Mouse (Mus musculus): Measurements from ENCODE around the gene Tm9sf1. TPM values are rescaled to one million over a fixed set of nuclear protein-coding genes. Genes with fewer than 3 reads are reported as not detected.

Gene Tm9sf1
- polyA plus RNA-seq (2012; ENCODE audit: low replicate concordance), result 20.7 and 31.5 TPM in 2 replicates

DNA sequence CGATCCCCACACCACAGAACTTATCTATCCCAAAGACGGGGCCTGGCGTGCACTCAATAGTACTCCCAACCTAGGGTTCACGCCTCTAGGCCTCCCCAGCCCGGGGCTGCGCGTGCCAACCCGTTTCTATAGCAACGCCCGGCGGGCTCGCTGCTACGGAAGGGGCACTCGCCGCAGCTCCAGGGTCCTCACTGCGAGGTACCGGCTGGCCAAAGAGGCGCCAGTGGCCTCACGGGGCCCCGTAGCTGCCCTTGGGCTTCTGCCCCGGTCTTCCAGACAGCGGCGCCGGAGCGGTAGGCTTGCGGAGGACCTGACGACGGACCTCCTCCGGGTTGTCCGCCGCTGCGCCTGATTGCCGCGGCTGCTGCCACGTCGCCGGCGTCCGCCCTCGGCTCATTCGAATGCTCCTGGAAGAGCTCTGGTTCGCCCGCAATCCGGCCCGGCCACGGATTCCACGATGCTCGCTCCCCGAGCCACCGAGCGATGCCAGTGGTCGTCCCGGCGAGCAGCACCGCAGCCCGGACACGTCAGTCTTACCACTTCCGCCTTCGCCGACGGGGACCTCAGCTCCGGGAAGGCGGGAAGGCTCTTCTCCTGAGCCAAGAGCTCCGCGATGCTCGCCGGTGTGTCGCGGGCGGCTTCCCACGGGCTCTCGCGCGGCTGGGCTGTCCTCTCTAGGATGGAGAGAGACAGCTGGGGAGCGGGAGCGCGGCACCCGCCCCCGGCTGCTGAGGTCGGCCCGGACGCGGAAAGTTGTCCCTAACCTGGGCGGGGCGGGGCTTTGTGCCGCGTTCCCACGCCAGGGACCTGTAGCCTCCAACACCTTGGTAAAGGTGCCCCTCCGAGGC is at the start of gene Tm9sf1:
Gene Tm9sf1 (minus strand): TSS at position 747 of the 848 bp plus-strand sequence.

DNA sequence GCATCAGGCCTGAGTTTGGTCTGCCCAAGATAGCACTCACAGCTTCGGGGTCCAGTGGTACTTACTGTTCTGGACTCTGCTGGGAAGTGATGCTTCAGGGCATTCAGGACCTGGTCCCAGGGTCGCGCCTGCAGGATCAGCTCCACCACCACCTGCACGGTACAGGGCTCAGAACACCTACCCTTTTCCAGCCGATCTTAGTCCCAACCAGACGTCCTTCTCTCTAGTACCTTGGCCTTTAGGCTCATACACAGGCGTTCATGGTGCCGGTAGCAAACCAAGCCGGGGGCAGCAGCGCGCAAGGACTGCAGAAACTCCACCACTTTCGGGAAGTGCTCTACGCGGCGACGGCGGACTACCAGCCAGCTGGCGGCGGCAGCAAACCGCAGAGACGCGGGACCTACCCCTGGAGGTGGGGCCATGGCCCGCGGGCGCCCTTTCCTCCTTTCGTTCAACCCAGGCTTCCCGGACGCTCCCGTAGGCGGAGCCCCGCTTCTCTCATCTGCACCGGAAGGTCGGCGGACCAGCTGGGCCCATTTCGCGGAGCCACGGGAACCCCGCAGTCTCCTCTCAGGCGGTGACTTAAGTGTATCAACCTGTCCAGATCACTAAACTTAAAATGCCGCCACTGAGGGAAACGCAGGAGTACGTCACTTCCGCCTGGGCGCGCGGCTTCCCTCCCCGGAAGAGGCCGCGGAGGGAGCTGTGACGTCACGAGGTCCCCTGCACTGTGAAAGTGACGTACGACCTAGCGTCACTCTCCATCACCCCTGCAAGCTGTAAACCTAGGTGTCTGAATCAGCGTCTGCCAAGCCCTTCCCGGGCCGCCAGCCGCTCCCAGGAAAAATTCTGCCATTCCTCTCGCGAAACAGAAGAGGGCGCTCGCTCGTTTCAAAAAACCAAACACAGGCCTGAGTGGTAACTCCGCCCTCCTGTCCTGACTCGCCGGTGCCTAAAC is 37.8 kb upstream of the Tm9sf1 start, which contains the start of gene Tinf2:
Gene Tinf2 (minus strand): TSS at position 661 of the 958 bp plus-strand sequence.

DNA sequence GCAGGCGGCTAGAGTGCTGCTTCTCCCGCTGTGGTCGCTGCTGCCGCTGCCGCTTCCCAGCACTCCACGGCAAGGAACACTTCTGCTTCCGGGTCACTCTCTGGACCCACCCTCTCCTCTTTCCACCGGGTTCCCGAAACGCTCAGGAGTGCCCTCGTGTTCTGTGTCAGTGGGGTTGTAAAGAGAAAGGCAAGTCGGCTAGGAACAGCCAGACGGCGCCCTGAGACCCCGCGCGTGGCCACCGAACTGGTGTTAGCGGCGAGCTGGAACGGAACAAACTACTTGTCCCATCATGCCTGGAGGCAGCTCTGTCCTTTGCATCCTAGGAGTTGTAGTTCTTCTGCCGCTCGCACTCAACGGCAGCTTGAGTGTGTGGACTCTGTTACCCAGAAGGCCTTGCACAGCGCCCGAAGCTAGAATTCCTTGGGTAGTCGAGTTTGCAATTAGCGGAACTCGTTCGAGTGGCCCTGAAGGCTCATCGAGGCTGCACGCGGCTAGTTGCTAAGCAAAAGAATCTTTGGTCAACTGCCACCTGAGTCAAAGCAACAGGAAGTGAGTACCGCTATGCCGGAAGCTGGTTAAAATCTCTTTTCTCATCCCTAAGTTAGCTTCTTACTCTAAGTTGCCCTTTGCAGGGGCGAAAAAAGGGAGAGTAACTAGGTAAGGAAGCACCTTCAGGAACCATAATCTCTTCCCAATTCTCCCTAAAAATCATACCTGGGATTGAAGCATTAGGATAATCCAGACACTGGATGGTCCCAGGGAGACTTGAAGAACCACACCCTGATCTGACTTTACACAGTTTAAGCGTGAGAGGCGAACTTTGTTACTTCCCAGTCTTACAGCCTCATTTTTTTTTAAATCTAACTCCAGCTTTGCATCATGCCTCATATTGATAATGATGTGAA is 28.5 kb upstream of the Tm9sf1 start, which contains the start of the genes Gmpr2 and Nedd8:
Gene Gmpr2 (plus strand): TSS at position 109 of the 908 bp plus-strand sequence.
Gene Nedd8 (minus strand): TSS at position 292 of the 908 bp plus-strand sequence.

DNA sequence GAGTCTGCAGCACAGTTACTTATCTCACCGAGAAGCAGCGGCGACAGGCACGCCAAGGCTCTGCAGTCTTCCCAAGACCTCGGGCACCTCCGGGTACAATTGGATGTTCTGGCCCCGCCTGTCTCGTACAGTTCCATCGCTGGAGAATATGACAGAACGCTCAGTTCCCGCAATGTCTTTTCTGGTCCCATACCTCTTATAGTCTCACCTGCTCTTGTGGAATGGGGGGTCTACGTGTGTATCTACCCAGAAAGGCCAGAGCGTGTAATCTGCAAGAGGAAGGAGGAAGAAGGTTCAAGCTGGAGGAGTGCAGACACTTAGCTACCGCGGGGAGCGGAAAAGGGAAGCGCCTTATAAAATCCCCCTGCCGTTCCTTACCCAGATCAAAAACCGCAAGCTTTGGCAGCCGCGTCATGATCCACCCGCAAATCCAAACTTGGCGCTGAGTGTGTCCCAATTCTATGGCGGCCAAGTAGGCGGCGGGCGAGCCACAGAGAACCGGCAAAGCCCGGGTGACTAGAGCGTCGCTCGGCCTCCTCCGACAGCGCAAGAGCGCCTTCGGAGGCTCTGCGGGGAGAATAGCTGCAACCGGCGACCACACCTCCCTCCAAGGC is 16.5 kb upstream of the Tm9sf1 start, which contains the start of gene Mdp1:
Gene Mdp1 (minus strand): TSS at position 549 of the 614 bp plus-strand sequence.

DNA sequence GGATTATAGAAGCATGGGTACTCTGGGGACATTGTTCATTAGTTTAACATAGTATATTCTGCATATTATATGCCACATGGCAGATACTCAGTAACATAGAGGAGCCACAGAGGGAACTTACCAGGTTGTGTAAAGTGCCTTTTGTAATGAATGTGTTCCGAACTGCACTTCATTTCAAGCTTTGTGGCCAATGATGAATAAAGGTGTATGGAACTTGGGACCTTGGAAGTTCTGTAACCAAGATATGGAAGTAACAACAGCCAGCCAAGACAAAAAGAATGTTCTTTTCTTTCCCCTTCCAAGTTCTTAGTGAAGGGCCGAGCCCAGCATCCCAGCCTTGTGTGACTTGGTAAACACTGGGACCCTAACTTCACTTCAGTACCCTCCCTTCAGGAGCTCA is 6.3 kb upstream of the Tm9sf1 start, which contains the start of gene Tssk4:
Gene Tssk4 (plus strand): TSS at position 301 of the 400 bp plus-strand sequence.

DNA sequence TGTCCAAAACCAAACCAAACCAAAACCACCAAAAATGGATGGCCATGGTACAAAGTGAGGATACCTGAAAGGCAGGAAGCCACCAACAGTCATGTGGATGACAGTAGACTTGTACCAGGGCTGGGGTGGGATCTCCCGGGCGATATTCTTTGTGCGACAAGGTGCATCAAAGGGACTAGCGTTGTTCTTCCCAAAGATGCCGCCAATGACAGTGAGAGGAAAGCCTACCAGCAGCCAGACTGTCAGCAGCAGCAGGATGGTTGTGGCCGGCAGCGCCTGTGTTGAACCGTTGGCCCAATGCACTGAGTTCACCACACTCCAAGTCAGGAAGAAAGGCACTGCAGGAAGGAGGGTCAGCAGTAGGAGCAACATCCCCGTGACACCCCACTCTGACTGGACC is 5.8 kb downstream of the Tm9sf1 start, which contains the start of gene Gm49378:
Gene Gm49378 (minus strand): TSS at position 101 of the 400 bp plus-strand sequence.

DNA sequence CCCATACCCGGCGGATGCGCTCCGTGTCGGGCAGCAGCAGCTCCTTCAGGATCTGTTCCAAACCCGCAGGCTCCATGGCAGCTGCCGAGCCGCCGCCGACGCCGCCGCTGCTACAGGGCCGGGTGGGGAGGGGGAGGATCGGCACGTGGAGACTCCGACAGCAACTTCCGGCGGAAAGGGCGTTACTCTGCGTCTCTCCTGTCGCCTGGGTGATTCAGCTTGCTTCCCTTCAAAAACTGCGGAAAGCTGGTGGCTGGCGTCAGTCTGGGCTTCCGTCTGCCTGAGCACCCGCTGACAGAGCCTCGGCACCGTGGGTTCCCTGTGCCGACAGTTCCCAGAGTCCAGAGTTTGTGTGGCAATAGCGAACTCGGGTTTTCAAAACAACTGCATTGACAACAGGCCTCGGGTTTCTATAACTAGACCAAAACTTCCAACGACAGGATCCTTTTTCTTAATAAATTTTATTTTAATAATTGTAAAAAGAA is 8.0 kb downstream of the Tm9sf1 start, which contains the start of gene Ipo4:
Gene Ipo4 (minus strand): TSS at position 435 of the 485 bp plus-strand sequence.

DNA sequence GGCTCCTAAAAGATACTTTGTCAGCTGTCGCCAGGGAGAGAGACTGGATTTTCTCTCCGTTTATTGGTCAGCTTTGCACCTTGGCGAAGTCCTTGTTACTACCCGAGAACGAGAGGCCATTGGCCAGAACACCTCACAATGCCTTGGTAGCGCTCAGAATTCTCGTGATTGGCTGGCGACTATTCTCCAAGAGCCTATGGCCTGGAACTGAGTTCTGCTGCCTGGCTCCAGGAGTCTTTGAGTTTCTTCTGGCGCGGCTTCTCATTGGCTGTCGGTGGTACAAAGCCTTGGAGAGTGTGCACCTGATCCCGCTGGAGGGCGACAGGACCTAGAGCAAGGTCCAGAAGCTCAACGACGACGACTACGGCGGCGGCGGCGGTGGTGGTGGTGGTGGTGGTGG is 25.8 kb downstream of the Tm9sf1 start, which contains the start of gene Rec8:
Gene Rec8 (plus strand): TSS at position 216 of the 400 bp plus-strand sequence.

DNA sequence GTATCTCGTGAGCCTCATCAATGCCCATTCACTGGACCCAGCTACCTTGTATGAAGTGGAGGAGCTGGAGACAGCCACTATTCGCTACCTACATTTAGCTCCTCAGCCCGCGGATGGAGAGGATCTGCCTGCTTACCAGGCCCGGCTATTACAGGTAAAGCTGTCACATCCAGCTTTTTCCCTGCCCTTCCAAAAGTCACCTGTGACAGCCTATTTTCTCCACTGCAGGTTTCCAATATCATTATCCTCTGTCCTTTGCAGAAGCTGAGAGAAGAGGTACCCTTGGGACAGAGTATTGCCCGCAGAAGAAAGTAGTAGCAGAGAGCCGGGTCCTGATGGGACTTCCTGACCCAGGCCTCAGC is 40.4 kb downstream of the Tm9sf1 start, which contains the start of gene Irf9:
Gene Irf9 (plus strand): TSS at position 301 of the 362 bp plus-strand sequence.

DNA sequence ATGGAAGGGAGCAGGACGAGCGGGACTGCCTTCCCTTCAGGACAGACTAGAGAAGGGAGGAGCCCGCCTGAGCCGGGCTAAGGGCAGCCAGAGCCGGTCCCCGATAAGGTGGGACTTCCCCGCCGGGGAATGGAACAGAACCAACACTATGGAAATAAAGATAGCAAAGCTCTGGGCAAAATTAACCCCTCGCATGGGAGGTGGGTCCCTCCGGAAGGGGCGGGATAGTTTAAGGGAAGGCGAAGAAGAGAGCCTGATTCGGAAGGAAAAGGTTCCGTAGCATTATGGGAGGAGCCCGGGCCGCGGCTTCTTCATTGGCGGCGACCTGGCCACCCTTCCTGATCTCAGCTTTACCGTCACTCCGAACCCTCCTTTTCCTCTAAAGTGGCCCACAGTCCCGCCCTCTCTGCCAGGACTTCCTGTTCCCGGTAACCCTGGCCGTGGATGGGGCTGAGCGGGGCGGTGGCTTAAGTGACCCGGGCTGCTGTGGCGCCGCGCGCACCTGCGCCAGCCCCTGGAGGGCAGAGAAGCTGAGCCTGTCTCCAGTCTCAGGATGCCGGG is 52.2 kb downstream of the Tm9sf1 start, which contains the start of gene Rnf31:
Gene Rnf31 (plus strand): TSS at position 378 of the 561 bp plus-strand sequence.

DNA sequence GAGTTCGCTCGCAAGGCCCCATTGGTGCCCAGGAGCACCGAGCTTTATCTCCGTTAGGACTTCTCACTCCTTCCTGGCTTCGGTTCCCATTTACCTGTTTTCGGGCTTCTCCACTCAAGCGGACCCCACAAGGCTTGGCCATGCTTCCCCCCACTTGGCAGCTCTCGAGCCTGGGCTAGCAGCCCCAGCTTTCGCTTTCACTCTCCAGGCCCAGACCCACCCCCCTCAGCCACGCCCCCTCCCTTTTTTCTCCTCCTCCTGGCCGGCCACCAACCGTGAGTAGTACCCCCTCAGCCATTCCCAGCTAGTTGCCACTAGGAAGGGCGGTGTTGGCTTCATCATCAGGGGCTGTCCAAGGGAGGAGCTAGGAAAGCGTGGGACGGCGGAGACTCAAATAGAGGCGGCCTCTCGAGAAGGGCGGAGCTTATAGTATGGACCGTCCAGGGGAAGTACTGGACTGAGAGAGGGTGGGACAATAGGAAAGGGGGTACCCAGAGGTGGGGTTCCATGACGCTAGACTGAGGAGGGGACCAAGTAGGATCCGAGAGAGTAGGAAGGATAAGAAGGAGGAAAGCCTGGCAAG is 52.8 kb downstream of the Tm9sf1 start, which contains the start of gene Psme2:
Gene Psme2 (minus strand): TSS at position 366 of the 583 bp plus-strand sequence.

Other genes with a start within 250 kb of the Tm9sf1 start
- gene Dhrs4, start 165.0 kb downstream of the Tm9sf1 start, polyA plus RNA-seq (2012; ENCODE audit: low replicate concordance), result 56.4 and 85.0 TPM in 2 replicates
- gene Carmil3, start 153.2 kb downstream of the Tm9sf1 start, polyA plus RNA-seq (2012; ENCODE audit: low replicate concordance), result 6.0 and 15.4 TPM in 2 replicates
- not detected in 2 replicates for gene Cpne6, start 133.4 kb downstream of the Tm9sf1 start, polyA plus RNA-seq (2012; ENCODE audit: low replicate concordance)
- 0.41 and 0.62 TPM in 2 replicates for gene Nrl, start 118.8 kb downstream of the Tm9sf1 start, polyA plus RNA-seq (2012; ENCODE audit: low replicate concordance)
- gene Pck2, start 103.5 kb downstream of the Tm9sf1 start, polyA plus RNA-seq (2012; ENCODE audit: low replicate concordance), result 116 and 171 TPM in 2 replicates
- 26.0 and 50.2 TPM in 2 replicates for gene Dcaf11, start 83.8 kb downstream of the Tm9sf1 start, polyA plus RNA-seq (2012; ENCODE audit: low replicate concordance)
- 0.97 and 1.7 TPM in 2 replicates for gene A730061H03Rik, start 83.4 kb downstream of the Tm9sf1 start, polyA plus RNA-seq (2012; ENCODE audit: low replicate concordance)
- gene Fitm1, start 68.2 kb downstream of the Tm9sf1 start, polyA plus RNA-seq (2012; ENCODE audit: low replicate concordance), result not detected in 2 replicates
- 69.7 and 113 TPM in 2 replicates for gene Psme1, start 65.7 kb downstream of the Tm9sf1 start, polyA plus RNA-seq (2012; ENCODE audit: low replicate concordance)
- 25.0 and 35.4 TPM in 2 replicates for gene Emc9, start 58.5 kb downstream of the Tm9sf1 start, polyA plus RNA-seq (2012; ENCODE audit: low replicate concordance)
- gene Psme2, start 52.7 kb downstream of the Tm9sf1 start, polyA plus RNA-seq (2012; ENCODE audit: low replicate concordance), result 21.1 and 39.3 TPM in 2 replicates
- 31.7 and 39.6 TPM in 2 replicates for gene Rnf31, start 52.1 kb downstream of the Tm9sf1 start, polyA plus RNA-seq (2012; ENCODE audit: low replicate concordance)
- 22.2 and 204 TPM in 2 replicates for gene Irf9, start 40.2 kb downstream of the Tm9sf1 start, polyA plus RNA-seq (2012; ENCODE audit: low replicate concordance)
- gene Rec8, start 25.8 kb downstream of the Tm9sf1 start, polyA plus RNA-seq (2012; ENCODE audit: low replicate concordance), result 7.8 and 19.7 TPM in 2 replicates
- gene Ipo4, start 7.8 kb downstream of the Tm9sf1 start, polyA plus RNA-seq (2012; ENCODE audit: low replicate concordance), result 18.3 and 108 TPM in 2 replicates
- gene Gm49378, start 5.9 kb downstream of the Tm9sf1 start, polyA plus RNA-seq (2012; ENCODE audit: low replicate concordance), result 18.9 TPM in 1 of 2 replicates, not detected in the other
- 0.41 TPM in 1 of 2 replicates, not detected in the other for gene Tssk4, start 6.4 kb upstream of the Tm9sf1 start, polyA plus RNA-seq (2012; ENCODE audit: low replicate concordance)
- 11.3 and 12.5 TPM in 2 replicates for gene Mdp1, start 16.7 kb upstream of the Tm9sf1 start, polyA plus RNA-seq (2012; ENCODE audit: low replicate concordance)
- gene Gmpr2, start 28.1 kb upstream of the Tm9sf1 start, polyA plus RNA-seq (2012; ENCODE audit: low replicate concordance), result 3.1 and 25.0 TPM in 2 replicates
- gene Nedd8, start 28.3 kb upstream of the Tm9sf1 start, polyA plus RNA-seq (2012; ENCODE audit: low replicate concordance), result 32.6 and 33.7 TPM in 2 replicates
- 49.1 and 49.7 TPM in 2 replicates for gene Tinf2, start 38.0 kb upstream of the Tm9sf1 start, polyA plus RNA-seq (2012; ENCODE audit: low replicate concordance)
- 4.5 and 11.0 TPM in 2 replicates for gene Tgm1, start 70.1 kb upstream of the Tm9sf1 start, polyA plus RNA-seq (2012; ENCODE audit: low replicate concordance)
- gene Rabggta, start 78.5 kb upstream of the Tm9sf1 start, polyA plus RNA-seq (2012; ENCODE audit: low replicate concordance), result 8.7 and 22.8 TPM in 2 replicates
- gene Dhrs1, start 101.9 kb upstream of the Tm9sf1 start, polyA plus RNA-seq (2012; ENCODE audit: low replicate concordance), result 4.0 and 4.2 TPM in 2 replicates
- gene Nop9, start 101.9 kb upstream of the Tm9sf1 start, polyA plus RNA-seq (2012; ENCODE audit: low replicate concordance), result 57.8 and 83.1 TPM in 2 replicates
- not detected in 2 replicates for gene Cideb, start 114.7 kb upstream of the Tm9sf1 start, polyA plus RNA-seq (2012; ENCODE audit: low replicate concordance)
- 0.20 TPM in 1 of 2 replicates, not detected in the other for gene Ltb4r2, start 117.6 kb upstream of the Tm9sf1 start, polyA plus RNA-seq (2012; ENCODE audit: low replicate concordance)
- 1.1 and 3.8 TPM in 2 replicates for gene Ltb4r1, start 122.2 kb upstream of the Tm9sf1 start, polyA plus RNA-seq (2012; ENCODE audit: low replicate concordance)
- gene Adcy4, start 140.3 kb upstream of the Tm9sf1 start, polyA plus RNA-seq (2012; ENCODE audit: low replicate concordance), result 1.5 and 1.8 TPM in 2 replicates
- gene Ripk3, start 145.1 kb upstream of the Tm9sf1 start, polyA plus RNA-seq (2012; ENCODE audit: low replicate concordance), result 54.1 and 55.8 TPM in 2 replicates
- 0.20 and 0.88 TPM in 2 replicates for gene Nfatc4, start 179.3 kb upstream of the Tm9sf1 start, polyA plus RNA-seq (2012; ENCODE audit: low replicate concordance)
- gene Nynrin, start 210.2 kb upstream of the Tm9sf1 start, polyA plus RNA-seq (2012; ENCODE audit: low replicate concordance), result 0.07 and 0.18 TPM in 2 replicates
- not detected in 2 replicates for gene Cbln3, start 240.6 kb upstream of the Tm9sf1 start, polyA plus RNA-seq (2012; ENCODE audit: low replicate concordance)
- gene Khnyn, start 241.1 kb upstream of the Tm9sf1 start, polyA plus RNA-seq (2012; ENCODE audit: low replicate concordance), result 8.0 and 11.3 TPM in 2 replicates

All from leukemia stem cell, adult 10-12 weeks (primary cell).